Mouse (Mus musculus): ENCODE results near the gene Cpt1c.

DNA sequence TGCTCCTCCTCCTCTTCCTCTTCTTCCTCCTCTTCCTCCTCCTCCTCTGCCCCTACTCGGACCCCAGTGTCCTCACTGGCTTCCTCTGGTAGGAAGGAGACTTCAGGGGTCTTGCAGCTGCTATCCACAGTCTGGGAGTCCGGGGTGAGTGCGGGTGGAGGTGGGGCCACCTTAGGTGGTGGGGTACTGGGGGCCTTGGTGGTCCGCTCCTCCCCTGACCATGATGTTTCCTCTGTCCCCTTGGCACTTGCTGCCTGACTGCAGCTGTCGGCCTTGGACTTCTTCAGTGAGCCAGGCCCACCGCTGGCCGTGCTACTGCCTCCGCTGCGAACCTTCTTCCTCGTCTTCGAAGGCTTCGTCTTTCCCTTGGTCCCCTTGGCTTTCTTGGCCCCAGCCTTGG lies 31.9 kb upstream of the Cpt1c start:
- TF ChIP-seq CTCF (IDR thresholded peaks at IDR 0.05) (no peak), POLR2A (IDR thresholded peaks at IDR 0.05; ENCODE audit: insufficient read depth, low read depth, low read length) (no peak)

All from heart, adult 2 months (tissue).